Mouse (Mus musculus) heart, postnatal 14 days (tissue): ENCODE results near the gene Atp11a. TPM values are rescaled to one million over a fixed set of nuclear protein-coding genes. Genes with fewer than 3 reads are reported as not detected.

Experiments
- DNase-seq, 2 experiments: peaks; one replicate each; pipeline ENCODE4 v3.0.0; 2021 to 2022
- intact Hi-C: fragments of 180-260 bp; cut with DNase I; formaldehyde crosslinking; loops from one replicate; pipeline ENCODE4 v1.15.1; 2025
- total RNA-seq, 2 experiments: library from RNA; stranded (reverse); gene quantifications; 2 replicates each; pipeline ENCODE4 v1.2.3; 2021

The Atp11a gene
- total RNA-seq, 2 experiments from 2014 or later = 80.4 to 85.6 TPM

DNA sequence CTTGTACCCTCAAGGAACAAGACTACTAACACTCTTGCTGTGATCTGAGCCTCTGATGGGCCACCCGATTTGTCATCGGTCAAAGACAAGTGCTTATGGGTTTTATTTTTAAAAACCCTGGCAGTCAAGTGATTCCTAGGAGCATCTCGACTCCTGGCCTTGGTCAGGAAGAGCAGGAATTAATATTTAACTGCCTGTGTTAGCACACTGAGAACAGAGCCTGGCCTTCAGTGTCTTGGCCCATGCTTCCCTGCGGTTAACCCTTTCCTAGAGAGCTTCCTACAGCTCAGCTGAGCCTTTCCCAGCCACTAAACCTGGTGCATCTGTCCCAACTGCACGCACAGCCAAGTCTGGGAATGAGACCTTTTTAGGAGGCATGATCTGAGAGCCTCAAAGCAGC lies 48.1 kb downstream of the Atp11a start:
- intact Hi-C loops = loop anchor here (5.0 kb wide), 2 partner anchors 48 to 128 kb away; partner anchors contain the start of gene Atp11a
- DNase-seq = no peak

DNA sequence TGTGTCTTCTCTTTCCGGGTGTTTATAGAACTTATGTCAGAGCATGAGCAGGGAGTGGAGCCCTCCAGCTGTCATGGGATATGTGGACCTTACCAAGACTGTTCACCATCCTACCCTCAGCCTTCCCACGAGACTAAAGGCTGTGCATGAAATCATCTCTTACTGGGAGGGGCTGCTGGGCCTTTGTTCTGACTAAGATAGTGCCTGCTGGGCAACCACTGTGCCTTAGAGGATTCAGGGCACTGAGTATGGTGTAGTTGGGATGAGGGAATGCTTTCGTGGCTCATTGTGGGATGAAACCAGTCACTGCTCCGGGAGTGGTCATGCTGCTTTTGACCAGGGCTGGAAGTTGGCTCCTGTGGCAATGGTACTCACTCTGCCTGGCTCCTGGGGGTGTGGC lies 48.8 kb downstream of the Atp11a start:
- intact Hi-C loops = loop anchor here (5.0 kb wide), 1 partner anchor 128 kb away; no protein-coding TSS in a partner anchor

DNA sequence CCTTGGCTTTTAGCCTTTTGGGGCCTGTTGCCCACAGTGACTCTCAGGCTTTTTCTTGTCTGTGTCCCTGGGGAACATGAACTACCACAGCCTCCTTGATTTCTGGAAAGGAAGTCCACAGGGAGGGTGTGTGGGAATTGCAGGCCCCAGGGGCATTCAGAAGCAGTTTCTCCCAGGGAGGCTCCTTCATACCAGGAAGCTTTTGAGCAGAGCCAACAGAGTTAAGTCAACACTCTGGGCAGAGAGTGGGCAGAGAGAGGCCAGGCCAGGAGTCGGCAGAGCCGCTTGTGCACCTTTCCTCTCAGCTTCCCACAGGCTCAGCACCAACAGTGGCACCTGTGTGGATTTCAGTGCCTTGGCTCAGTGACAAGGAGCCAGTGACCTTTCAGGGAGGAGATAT lies 51.2 kb downstream of the Atp11a start:
- no peak for DNase-seq
- intact Hi-C loops = loop anchor here (5.0 kb wide), 1 partner anchor 131 kb away; no protein-coding TSS in a partner anchor

More for the DNA sequence above, 48.8 kb downstream of the Atp11a start:
- DNase-seq = no peak

DNA sequence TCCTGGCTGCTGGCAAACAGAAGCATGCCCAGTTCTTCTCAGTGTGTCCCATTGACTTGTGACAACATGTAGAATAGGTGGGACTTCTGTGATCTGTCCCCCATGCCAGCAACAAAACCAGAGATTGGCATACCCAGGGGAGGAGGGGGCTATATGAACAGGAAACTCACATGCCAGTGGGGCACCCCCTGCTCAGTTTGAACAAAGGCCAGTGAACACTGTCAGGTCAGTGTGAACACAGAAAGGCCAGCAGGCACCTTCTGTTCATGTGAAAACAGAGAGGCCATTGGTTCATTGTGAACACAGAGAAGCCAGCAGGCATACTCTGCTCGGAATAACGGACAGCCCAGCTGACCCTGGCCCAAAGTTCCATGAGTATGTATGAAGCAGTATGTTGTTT lies 52.7 kb downstream of the Atp11a start:
- intact Hi-C loops = loop anchor here (5.0 kb wide), 1 partner anchor 132 kb away; no protein-coding TSS in a partner anchor
- no peak for DNase-seq

DNA sequence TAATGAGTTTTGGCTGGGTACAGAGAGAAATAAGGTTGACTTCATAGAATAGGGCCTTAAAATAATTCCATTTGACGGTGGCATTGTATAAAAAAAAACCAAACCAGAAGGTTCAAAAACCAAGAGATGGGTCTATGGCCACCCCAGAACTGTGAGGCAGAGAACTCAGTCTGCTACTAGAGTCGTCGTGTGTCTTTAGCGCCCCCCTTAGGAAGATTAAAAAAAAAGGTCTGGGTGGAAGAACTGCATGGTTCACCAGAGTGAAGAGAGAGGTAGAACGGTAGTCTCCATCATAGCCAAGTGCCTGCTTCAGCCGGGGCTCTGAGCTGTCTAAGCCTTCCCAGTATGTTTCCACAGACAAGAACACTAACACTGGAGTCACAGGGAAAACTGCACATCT lies 54.4 kb downstream of the Atp11a start:
- no peak for DNase-seq
- intact Hi-C loops = loop anchor here (2.0 kb wide), 1 partner anchor 56 kb away; no protein-coding TSS in a partner anchor

DNA sequence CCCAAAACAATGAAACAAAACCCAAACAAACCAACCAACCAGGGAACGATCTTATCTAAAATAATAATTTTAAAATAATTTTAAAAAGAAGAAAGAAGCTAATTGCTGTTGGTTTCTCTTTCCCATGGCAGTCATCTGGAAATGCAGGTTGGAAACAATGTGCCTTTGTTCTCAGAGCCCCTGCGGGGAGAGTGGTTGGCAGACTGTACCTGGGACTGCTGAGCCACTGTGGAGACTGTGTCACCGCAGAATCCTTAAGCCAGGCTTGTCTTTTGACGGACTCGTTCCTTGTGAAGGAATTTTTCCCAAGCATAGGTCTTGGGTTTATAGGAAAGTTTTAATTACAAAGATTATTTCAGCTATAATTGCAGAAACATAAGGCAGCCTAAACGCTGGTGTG lies 59.6 kb downstream of the Atp11a start:
- no peak for DNase-seq
- intact Hi-C loops = no loop called here

DNA sequence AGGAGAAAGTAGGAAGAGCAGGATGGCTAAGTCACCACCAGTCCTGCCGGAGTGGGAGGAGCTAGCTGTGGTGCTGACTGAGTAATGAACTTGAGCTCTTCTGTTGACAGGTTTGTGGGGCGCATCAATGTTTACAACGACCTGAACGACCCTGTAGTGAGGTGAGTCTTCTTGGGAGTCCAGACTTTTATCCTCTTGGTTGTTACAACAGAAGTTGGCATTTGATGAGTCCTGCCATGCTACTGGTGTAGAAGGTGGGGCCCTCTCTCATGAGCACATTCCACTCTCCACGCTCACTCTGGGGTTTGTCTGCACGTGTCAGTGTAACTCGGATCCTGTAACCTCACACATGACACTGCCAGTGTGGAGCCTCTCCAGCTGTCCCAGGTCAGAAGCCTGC lies 66.1 kb downstream of the Atp11a start:
- DNase-seq = no peak

DNA sequence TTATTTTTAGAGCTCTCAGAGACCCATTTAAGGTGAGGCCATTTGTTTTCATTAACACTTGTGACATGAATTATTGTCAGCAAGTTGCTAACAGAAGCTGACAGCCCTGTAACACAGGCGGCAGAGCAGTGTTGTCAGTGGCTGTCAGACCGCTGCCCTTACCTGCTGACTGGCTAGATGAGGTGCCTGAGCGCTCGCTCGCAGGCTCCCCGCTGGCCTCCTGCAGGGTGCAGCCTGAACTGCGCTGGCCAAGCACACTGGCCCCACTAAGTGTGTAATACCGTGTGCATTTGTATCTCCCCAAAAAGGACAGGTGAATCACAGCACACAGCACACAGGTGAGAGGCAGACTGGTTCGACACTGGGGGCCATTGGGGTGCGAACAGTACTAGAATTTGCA lies 67.7 kb downstream of the Atp11a start:
- no peak for DNase-seq

More for the DNA sequence above, 66.1 kb downstream of the Atp11a start:
- intact Hi-C loops = no loop called here

DNA sequence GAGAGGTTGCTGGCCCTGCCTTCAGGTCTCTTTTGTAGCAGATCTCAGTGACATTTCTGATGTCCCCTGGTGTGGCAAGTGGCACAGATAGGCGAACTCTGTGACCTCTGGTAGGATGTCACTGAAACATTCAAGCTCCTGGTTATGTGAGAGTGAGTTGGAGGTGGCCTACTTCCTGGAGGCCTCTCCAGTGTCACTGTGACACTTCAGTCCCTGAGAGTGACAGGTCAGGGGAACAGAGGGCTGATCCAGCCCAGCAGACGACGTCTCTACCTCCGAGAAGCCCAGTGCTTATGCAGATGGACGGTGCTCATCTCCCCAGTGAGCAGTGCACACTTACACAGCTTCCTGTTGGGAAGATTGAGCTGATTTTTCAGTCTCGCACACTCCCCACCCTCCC lies 68.4 kb downstream of the Atp11a start:
- no peak for DNase-seq
- intact Hi-C loops = no loop called here

More for the DNA sequence above, 67.7 kb downstream of the Atp11a start:
- intact Hi-C loops = no loop called here

DNA sequence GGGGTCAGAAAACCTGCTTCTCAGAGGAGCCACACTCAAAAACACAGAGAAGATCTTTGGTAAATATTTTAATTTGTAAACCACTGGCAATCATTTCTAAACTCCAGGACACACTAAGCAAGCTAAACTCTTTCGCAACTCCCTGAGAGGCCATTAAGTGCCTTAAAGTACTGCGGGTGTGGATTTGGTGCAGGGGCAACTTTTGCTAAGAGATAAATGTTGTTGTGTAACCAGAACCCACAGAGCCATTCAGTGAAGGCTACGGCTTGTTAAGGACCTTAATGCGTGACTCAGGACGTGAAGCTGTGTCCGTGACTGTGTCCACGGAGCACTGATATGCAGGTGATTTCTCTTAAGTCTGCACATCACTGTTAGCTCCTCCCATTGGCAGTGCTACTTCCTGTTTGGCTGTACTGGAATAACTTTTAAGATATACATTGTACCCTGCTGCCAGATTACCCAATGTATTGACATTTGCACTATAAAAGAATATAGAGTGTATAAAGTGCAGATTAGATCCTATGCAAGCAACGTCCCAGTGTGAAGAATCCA lies 68.9 kb downstream of the Atp11a start:
- no peak for DNase-seq
- intact Hi-C loops = no loop called here

DNA sequence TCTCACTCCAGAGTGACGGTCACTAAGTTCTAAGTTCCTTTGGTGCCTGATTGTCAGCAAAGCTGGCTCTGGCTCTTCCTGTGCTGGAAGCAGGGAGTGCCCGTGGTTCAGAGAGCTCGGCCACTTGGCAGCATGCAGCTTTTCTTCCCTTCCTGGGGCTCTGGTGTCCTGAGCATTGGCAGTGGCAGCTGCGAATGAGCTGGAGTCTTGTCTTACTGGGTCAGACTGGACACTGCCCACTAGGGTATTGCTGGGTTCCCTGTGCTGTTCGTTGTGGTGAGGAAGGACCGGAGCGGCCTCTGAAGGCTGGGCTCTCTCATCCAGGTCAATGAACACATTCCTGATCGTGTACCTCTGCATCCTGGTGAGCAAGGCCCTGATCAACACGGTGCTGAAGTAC lies 70.3 kb downstream of the Atp11a start:
- intact Hi-C loops = no loop called here
- no peak for DNase-seq

DNA sequence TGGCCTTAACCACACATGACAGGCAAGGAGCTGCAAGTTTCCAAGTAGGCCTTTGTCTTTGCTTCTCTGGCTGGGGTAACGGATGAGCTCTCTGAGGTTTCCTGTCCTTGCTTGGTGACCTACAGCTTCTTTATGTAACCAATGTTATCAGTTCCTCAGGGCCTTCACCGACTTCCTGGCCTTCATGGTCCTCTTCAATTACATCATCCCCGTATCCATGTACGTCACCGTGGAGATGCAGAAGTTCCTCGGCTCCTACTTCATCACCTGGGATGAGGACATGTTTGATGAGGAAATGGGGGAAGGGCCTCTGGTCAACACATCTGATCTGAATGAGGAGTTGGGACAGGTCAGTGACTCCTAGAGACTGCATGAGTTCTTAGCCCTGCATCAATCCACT lies 71.5 kb downstream of the Atp11a start:
- intact Hi-C loops = no loop called here
- DNase-seq = no peak

DNA sequence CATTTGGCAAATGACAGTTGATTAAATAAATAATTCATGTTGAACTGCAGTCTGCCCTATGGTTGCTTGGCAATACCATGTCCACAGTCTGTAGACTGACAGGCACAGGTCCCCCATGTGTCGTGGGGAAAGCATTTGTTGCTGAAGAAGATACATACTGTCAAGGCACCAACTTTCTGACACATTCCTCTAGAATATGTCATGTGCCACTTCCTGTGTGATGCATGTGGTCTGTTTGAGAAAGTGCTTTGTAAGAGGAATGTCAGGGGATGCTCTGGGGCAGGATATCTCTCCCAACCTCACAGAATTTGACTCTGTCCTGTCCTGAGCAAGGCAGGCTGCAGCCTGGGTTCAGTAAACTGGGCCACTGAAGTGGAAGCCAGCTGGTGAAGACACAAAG lies 72.6 kb downstream of the Atp11a start:
- no peak for DNase-seq
- intact Hi-C loops = no loop called here

DNA sequence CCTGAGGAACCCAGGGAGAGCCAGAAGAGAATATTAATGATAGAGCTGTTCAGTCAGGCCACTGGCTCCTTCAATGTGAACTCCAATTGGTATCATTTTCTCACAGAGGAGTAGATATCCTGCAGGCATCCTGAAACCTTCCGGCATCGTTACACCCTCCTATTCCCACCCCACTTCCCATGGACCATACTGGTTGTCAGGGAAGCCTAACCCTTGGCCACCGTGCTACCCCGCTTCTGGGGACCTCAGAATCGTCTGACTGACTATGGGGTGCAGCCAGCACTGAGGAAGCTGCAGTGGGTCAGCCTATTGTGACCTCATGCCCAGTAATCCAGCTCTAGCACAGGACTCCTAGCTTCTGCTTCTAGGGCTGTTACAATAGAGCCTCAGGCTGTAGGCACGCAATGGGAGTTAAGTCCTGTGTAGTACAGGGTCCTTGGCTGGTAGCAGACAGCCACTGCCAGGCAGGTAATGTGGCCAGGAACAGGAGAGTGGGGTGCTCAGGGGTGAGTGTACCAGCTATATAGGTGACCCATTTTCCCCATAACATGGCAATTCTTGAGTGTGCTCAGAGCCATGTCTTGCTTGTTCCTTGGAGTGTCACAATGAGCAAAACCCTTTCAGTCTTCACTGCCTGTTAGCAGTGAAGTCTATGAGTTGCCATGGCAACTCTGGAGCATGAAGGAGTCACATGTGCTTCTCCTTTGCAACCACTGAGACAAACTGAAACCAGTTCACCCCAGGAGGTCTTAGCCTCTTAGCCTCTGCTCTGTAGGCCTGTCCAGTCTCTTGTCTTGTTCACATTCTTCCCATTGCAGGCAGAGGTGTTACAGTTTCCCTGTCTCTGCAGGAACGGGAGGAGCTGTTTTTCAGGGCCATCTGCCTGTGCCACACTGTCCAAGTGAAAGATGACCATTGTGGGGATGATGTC lies 75.1 kb downstream of the Atp11a start:
- DNase-seq = no peak
- intact Hi-C loops = no loop called here

DNA sequence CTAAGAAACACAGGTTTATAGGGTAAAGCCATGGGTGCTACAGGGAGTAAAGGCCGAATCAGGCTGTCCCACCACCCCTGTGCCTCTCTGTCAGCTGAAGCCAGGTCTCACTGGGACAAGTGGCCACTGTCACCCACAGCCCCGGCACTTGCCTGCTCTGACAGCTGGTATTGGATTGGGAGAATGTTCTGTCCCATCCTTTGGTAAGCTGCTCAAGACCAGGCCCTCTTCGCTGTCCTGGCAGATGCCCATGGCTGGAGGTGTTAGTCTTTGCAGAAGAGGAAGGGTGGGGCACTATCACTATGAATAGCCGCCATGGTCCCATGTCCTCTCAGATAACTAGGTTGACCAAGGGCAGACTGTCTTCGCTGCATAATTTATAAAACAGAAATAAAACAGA lies 76.8 kb downstream of the Atp11a start:
- intact Hi-C loops = no loop called here
- DNase-seq = peak in 1 of 2 experiments; percentile 24

DNA sequence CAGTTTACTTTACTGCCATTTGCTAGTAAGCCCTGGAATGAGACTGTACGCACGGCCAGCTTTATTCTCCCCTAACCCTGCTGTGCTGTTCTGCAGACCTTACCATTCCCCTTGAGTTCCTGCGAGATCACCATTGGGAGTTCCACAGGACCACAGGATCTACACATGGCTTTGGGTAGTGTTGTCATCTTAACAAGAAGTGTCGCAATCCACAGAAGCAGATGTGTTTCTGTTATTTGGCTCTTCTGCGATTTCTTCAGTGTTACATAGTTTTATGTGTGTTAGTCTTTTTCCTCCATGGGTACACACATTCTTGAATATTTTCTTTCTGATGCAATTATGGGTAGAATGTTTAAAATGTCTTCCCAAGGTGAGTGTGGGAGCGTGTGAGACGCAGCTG lies 84.0 kb downstream of the Atp11a start:
- intact Hi-C loops = no loop called here
- no peak for DNase-seq

DNA sequence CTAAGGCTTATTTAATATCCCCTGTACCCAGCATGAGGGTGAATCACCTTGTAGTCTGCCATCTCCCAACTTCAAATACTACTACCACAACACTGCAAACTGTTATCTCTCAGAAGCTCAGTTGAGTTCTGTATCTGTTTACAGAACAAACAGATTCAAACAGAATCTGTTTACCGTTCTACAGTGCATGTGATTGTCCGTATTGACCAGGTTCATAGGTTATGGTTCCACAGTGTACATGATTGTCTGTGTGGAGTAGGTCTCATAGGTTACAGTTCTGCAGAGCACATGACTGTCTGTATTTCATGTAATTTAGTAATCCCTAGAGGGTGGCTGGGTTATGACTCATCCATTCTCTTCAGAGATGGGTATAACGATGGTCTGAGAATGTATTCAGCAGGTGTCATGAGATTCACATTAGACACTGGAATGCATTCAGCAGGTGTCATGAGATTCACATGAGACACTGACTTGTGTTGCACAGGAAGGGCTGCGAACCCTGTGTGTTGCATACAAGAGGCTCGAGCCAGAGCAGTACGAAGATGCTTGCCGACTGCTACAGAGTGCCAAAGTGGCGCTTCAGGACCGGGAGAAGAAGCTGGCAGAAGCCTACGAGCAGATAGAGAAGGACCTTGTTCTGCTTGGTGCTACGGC lies 85.7 kb downstream of the Atp11a start:
- DNase-seq = no peak
- intact Hi-C loops = no loop called here

DNA sequence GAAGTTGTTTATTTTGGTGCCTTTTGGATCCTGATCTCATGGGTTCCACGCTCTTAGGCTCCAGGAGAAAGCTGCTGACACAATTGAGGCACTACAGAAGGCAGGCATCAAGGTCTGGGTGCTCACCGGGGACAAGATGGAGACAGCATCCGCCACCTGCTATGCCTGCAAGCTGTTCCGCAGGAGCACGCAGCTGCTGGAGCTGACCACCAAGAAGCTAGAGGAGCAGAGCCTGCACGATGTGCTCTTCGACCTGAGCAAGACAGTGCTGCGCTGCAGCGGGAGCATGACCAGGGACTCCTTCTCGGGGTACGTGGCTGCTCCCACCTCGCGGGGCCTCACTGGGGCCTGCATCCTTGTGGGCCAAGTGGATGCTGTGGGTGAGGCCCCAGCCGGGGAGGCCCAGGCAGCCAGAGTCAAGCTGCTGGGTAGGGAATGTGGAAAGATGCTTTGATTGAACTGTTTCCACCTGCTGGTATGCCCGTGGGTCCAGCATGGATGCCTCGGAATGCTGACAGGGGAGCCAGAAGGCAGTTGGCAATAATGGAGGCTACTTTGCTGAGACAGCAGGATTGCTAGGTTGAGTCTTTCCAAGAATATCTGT lies 87.6 kb downstream of the Atp11a start:
- DNase-seq = no peak
- intact Hi-C loops = no loop called here

DNA sequence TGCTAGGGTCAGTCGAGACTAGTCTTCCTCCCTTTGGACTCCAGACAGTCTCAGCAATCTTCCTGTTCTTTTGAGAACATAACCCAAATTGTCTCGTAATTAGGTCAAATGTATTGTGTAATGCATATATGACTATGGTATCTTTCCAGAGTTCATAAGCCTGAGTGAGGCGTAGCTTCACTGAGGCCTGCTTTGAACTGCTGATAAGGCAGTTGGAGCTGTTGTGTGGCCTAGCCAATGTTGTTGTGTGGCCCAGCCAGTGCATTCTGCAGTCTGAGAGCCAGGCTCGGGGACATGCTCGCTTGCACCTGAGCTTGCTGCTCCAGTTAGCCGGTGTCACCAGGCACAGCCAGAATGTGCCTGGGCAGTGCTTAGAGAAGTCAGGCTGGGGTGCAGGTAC lies 89.6 kb downstream of the Atp11a start:
- intact Hi-C loops = no loop called here
- DNase-seq = no peak

DNA sequence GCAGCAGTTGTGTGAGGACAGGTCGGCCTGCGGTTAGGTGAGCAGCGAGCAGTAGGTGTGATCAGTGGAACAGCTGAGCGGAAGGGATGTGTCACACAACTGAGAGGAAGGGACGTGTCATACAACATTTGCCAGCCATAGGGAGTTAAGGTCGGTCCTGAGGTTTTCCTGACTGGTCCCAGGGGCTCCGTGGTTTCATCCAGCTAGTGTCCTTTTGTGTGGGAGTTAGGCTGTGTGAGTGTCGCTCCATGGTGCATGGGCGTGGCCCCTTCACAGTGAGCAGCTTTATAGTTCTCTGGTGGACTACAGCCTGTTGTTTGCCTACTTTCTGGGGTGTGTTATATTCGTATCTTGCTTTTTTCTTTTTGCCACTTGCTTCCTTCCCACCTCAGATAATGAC lies 94.4 kb downstream of the Atp11a start:
- DNase-seq = no peak
- intact Hi-C loops = no loop called here

DNA sequence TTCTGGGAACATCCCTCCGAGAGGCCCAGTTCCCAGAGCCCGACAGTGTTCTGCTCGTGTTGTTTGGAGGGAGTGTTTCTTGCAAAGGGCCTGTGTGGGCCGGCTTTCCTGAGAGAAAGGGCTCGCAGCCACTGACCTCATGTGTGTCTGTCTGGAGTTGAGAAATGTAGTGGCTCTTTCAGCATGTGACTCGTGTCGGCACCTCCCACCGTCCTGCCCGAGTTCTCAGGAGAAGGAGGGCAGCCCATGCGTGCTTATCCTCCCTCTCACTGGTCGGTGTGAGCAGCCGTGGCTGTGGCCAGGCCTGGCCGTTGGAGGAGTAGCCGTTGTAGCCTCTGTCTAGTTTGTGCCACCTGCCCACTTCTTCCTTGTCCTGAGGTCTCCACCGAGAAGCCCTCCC lies 99.2 kb downstream of the Atp11a start:
- DNase-seq = peak in 1 of 2 experiments; percentile 18
- intact Hi-C loops = no loop called here
